Mouse (Mus musculus): ENCODE data around the gene Zfp688. TPM values are rescaled to one million over a fixed set of nuclear protein-coding genes. Genes with fewer than 3 reads are reported as not detected.
"Not testable (repeated sequence)": the region's sequence is repeated elsewhere in the genome, so short reads cannot be mapped to it uniquely, and the experiment has no call there.

Gene Zfp688
- total RNA-seq, 1 experiment from 2014 or later = 13.3 TPM

DNA sequence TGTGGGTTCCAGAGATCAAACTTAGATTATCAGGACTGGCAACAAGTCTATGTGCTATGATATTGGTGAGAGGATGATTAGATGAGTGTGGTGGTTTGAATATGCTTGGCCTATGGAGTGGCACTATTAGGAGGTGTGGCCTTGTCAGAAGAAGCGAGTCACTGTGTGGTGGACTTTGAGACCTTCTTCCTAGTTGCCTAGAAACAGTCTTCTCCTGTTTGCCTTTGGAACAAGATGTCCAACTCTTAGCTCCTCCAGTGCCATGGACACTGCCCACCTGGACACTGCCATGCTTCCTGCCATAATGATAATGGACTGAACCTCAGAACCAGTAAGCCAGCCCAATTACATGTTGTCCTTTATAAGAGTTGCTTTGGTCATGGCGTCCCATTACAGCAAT lies 4.0 kb upstream of the Zfp688 start:
- no peak for ATAC-seq (replicated peaks; ENCODE audit: insufficient number of reproducible peaks, low FRiP score, low TSS enrichment, poor library complexity, severe bottlenecking)

DNA sequence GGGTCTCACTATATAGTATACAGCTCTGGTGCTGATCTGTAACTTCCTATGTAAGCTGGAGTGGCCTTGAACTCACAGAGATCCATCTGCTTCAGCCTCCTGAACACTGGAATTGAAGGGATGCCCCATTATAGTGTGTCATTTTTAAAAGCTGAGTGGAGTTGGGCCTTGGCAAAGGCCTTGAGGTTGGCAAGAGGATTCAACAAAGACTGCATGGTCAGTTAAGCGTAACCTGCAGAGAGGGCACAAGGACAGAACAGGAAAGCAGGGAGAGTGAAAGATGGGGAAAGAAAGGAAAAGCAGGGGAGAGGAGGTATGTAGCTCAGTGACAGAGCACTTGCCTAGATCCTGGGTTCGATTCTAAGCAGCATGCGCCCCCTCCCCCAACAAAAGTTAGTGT lies 3.4 kb upstream of the Zfp688 start:
- no peak for ATAC-seq (replicated peaks; ENCODE audit: insufficient number of reproducible peaks, low FRiP score, low TSS enrichment, poor library complexity, severe bottlenecking)

DNA sequence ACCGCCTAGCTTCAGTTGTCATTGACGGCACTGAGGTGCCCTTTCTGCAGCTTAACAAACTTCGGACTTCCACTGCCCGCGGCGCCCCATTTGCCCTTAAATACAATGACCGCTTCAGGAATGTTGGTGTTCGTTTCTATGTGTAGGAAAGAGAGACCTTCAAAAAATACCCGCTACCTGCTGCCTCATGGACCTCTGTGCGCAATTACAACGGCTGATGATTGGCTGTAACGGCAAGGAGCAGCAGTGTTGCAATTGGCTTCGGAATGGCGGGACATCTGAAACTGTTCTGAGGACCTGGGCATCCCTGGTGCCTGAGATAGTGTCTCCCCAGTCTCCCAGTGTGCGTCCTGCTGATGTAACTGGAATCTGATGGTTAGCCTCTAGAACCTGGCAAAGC lies 379 bp upstream of the Zfp688 start:
- 0 out of 2 replicates have a peak, but pooled peaks have one; percentile 20 for ATAC-seq (replicated peaks; ENCODE audit: insufficient number of reproducible peaks, low FRiP score, low TSS enrichment, poor library complexity, severe bottlenecking)

DNA sequence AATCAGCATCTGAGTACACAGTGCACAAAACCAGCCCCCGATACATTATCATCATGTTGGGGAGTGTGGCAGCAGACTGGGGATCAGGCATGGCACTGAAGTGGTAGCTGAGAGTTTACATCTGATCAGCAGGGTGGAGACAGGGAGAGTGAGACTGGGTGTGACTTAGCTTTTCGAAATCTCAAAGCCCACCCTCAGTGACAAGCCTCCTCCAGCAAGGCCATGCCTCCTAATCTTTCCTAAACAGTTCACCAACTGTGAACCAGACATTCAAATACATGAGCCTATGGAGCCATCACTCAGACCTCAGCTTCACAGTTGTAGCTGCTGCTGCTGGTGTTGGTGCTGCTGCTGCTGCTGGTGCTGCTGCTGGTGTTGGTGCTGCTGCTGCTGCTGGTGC lies 10.4 kb downstream of the Zfp688 start:
- no peak for ATAC-seq (replicated peaks; ENCODE audit: insufficient number of reproducible peaks, low FRiP score, low TSS enrichment, poor library complexity, severe bottlenecking)

DNA sequence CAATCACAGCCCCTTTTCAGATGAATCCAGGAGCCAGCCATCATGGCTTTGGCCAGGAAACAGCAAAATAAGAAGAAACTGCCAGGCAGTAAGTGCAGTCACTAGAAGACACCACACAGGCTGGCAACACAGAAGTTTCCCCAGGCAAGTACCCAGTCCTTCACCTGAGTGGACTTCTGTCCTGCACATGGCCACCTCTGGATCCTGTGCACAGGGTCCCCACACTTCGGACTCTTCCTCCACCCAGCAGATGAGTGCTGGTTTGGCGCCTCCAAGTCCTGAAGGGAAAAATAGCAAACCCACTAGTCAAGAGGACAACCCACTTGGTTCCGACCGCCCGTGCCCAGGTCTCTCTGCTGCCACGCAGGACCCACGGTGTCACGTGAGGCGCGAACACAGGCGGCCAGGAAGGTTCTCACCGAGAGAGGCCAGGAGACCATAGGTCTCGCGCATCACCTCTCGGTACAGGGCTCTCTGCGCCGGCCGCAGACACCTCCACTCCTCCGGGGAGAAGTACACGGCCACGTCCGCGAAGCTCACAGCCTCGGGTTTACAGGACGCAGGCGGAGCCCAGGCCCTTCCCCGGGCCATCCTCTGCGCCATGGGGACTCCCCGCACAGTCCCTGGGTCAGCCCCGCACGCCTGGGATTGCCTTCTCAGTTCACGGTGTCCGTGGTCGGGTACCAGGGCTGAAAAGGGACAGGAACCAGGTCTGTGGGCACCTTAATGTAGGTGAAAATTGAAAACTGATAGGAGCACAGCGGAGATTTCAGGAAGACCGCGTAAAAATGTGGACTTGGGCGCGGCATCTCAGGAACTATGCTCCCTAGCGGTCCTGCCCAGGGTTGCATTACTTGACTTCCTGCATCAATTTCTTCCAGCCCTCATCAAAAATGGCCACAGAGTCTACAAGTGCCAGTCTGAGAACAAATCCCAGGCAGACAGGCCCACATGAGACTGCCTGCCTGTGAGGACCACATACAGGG lies 15.6 kb downstream of the Zfp688 start, which contains the start of gene Zfp764:
Gene Zfp764 (minus strand): TSS at position 821 of the 986 bp plus-strand sequence.
- ATAC-seq (replicated peaks; ENCODE audit: insufficient number of reproducible peaks, low FRiP score, low TSS enrichment, poor library complexity, severe bottlenecking) = peak; percentile 94

DNA sequence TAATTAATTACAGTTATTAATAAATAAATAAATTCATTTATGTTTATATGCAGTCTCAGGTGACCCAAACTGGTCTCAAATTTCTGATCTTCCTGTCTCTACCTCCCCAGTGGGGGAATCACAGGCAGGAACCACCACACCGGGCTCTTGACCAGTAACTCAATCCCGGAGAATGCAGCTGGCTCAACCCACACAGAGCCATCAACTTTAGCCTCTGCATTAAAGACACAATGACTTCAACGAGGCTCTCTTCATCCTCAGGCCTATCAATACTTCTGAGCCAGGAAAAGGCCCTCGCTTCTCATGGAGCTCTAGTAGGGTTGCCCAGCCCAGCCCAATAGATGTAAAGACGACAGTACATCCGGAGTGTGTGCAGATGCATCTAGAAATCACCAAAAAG lies 17.8 kb downstream of the Zfp688 start:
- not testable (repeated sequence) for ATAC-seq (replicated peaks; ENCODE audit: insufficient number of reproducible peaks, low FRiP score, low TSS enrichment, poor library complexity, severe bottlenecking)

DNA sequence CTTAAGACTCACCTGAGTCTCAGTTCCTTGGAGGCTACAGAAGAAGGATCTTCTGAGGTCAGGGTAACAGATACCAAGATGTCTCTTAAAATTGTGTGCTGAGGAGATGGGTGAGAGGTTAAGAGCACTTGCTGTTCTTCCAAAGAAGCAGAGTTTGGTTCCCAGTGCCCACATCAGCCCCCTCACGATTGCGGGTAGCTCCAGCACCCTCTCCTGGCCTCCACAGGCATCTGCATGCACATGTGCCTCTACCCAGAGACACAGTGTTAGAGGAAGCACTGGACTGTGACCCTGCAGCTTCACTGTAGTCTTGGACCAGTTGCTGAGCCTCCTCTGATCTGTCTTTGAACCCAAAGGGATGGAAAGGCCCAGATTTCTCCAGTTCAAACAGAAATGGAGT lies 18.9 kb downstream of the Zfp688 start:
- no peak for ATAC-seq (replicated peaks; ENCODE audit: insufficient number of reproducible peaks, low FRiP score, low TSS enrichment, poor library complexity, severe bottlenecking)

DNA sequence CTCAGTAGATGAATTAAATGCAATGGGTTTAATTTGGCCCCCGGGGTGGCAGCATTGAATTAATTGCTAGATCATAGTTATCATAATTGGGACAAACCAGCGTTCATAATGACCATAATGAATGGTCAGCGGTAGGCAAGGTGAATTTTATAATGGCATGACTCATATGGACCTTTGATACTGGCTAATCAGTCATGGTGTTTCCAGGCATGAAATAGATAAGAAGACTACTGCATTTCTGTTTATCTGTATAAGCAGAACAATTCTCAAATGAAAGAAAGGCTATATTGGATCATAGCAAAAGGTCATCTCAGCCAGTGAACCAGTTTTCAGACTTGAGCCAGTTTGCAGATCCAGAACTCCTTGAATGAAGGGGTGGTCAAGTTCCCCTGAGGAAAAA lies 21.5 kb downstream of the Zfp688 start:
- no peak for ATAC-seq (replicated peaks; ENCODE audit: insufficient number of reproducible peaks, low FRiP score, low TSS enrichment, poor library complexity, severe bottlenecking)

DNA sequence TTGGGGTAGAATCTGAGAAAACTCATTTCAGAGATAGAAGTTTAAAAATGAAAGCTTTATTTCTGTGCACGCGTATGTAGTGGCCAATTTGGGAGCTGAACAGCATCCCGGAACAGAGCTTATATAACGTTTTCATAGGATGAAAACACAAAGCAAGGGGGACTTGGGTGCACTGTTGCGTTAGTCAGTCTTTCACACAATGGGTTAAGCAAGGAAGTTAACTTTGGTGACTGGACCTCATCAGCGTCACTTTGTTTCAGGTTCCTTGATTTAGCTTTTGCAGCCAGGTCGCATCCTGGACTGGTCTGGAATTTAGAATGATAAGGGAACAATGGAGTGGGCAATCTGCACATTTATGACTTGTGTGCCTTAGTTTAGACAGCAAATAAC lies 27.9 kb downstream of the Zfp688 start:
- ATAC-seq (replicated peaks; ENCODE audit: insufficient number of reproducible peaks, low FRiP score, low TSS enrichment, poor library complexity, severe bottlenecking) = no peak

DNA sequence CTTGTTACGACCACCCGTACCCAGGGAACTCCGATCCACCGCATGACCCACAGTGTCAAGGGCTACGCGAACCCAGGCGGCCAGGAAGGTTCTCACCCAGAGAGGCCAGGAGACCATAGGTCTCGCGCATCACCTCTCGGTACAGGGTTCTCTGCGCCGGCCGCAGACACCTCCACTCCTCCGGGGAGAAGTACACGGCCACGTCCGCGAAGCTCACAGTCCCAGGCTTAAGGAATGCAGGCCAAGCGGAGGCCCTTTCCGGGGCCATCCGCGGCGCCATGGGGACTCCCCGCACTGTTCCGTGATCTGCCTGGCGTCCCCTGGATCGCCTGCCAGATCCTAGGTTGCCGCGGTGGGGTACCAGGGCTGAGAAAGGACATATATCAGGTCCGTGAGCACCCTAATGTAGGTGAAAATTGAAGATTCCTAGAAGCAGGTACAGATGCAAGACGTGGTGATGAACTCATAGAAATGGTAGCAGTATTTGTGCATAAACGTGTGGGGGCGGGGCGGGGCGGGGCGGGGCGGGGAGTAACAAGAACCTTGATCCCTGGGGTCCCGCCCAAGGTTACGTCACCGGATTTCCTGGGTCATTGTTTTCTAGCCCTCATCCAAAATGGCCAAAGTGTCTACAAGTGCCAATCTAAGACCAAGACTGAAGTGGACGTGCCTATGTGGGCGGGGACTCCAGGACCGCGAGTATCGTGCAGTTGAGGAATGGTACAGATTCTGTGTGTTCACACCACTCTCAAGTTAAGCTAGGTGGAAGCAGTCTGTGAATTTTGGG lies 28.5 kb downstream of the Zfp688 start, which contains the start of gene E430018J23Rik:
Gene E430018J23Rik (minus strand): TSS at position 473 of the 787 bp plus-strand sequence.
- ATAC-seq (replicated peaks; ENCODE audit: insufficient number of reproducible peaks, low FRiP score, low TSS enrichment, poor library complexity, severe bottlenecking) = peak; percentile 99

DNA sequence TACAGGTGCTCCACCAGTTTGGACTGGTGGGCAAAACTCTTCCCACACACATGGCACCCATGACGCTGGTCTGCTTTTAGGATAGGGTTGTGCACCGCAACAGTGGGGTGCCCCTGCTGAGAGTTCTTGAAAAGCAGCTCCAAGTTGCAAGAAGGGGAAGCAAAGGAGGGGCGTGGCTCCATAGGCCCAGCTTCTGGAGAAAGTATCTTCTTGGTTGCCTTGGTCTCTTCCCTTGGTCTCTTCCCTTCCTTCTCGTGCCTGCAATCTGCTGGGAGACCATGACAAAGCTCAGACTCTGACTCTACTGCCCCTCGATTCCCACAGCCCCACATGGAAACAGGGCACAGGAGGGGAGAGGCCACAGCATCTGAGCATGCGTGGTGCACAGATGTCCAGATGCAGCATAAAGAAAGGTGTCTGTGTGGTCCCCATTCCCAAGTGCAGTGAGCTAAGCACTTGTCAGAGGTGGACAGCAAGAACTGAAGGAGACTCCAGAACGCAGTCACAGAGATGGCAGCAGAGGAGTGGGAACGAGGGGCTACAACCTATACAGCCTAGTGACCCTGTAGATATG lies 29.5 kb downstream of the Zfp688 start:
- ATAC-seq (replicated peaks; ENCODE audit: insufficient number of reproducible peaks, low FRiP score, low TSS enrichment, poor library complexity, severe bottlenecking) = peak; percentile 33; the same call in 1 of the 2 replicates

DNA sequence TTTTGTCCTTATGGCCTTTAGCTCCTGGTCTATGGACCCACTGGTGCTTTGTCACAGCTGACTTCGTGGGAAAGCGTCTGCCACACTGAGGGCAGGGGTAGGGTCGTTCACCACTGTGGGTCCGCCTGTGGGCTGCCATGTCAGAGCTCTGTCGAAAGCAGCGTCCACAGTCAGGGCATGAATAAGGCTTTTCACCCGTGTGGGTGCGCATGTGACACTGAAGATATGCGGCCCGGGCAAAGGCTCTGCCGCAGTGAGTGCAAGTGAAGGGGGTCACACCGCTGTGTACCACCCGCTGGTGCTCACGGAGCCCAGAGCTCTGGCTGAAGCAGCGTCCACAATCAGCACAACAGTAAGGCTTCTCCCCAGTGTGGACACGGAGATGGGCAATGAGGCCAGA lies 30.3 kb downstream of the Zfp688 start:
- no peak for ATAC-seq (replicated peaks; ENCODE audit: insufficient number of reproducible peaks, low FRiP score, low TSS enrichment, poor library complexity, severe bottlenecking)

DNA sequence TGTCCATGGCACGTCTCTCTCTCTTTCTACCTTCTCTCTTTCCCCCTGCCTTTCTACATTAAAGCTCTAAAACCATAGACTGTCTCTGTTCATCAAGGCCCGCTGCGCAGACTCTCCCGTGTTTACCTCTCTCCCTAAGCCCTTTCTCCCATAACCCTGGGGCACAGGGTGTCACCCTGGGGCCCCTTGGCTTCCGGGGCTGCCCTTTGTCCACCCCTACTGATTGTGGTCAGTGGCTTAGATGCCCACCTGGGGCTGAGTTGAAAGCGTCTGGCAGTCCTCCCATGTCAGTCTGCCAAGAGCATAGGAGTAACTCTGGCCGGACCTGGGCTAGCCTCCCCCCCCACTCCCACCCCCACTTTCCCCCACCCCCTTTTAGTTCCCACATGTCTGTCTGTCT lies 31.6 kb downstream of the Zfp688 start:
- no peak for ATAC-seq (replicated peaks; ENCODE audit: insufficient number of reproducible peaks, low FRiP score, low TSS enrichment, poor library complexity, severe bottlenecking)

DNA sequence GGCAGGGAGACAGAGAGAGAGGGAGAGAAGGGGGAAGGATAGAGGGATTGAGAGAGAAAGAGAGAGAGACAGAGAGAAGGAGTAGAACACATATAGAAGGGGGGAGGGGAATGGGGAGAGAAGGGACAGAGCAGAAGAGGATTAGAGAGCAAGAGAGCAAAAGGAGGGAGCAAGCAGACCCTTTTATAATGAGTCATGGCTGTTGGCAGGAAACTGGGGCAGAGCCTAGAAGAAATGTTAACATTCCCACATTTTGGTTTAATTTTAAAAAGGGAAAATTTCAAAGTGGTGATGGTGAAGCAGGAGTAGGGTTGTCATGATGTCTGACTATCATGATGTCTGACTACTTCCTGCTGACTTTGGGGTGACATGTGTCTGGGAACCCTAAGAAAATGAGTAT lies 33.7 kb downstream of the Zfp688 start:
- ATAC-seq (replicated peaks; ENCODE audit: insufficient number of reproducible peaks, low FRiP score, low TSS enrichment, poor library complexity, severe bottlenecking) = not testable (repeated sequence)

DNA sequence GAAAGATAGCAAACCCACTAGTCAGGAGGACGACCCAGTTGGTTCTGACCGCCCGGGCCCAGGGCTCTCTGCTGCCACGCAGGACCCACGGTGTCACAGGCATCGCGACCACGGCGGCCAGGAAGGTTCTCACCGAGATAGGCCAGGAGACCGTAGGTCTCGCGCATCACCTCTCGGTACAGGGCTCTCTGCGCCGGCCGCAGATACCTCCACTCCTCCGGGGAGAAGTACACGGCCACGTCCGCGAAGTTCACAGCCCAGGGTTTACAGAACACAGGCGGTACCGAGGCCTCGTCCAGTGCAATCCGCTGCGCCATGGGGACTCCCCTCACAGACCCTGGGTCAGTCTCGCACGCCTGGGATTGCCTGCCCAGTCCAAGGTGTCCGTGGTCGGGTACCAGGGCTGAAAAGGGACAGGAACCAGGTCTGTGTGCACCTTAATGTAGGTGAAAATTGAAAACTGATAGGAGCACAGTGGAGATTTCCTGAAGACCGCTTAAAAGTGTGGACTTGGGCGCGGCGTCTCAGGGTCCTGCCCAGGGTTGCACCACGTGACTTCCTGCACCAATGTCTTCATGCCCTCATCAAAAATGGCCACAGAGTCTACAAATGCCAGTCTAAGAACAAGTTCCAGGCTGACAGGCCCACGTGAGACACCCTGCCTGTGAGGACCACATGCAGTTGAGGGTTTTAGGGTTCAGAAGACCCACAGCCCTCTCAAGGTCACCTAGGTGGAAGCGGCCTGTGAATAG lies 35.1 kb downstream of the Zfp688 start, which contains the start of gene 9130019O22Rik:
Gene 9130019O22Rik (minus strand): TSS at position 526 of the 752 bp plus-strand sequence.
- peak; percentile 90 for ATAC-seq (replicated peaks; ENCODE audit: insufficient number of reproducible peaks, low FRiP score, low TSS enrichment, poor library complexity, severe bottlenecking)

DNA sequence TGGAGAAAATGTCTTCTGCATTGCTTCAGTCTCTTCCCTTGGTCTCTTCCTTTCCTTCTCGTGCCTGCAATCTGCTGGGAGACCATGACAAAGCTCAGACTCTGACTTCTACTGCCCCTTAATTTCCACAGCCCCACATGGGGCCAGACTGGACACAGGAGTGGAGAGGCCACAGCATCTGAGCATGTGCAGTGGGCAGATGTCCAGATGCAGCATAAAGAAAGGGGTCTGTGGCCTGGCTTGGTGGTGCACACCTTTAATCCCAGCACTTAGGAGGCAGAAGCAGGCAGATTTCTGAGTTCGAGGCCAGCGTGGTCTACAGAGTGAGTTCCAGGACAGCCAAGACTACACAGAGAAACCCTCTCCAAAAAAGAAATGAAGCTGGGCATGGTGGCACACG lies 36.3 kb downstream of the Zfp688 start:
- ATAC-seq (replicated peaks; ENCODE audit: insufficient number of reproducible peaks, low FRiP score, low TSS enrichment, poor library complexity, severe bottlenecking) = not testable (repeated sequence)

DNA sequence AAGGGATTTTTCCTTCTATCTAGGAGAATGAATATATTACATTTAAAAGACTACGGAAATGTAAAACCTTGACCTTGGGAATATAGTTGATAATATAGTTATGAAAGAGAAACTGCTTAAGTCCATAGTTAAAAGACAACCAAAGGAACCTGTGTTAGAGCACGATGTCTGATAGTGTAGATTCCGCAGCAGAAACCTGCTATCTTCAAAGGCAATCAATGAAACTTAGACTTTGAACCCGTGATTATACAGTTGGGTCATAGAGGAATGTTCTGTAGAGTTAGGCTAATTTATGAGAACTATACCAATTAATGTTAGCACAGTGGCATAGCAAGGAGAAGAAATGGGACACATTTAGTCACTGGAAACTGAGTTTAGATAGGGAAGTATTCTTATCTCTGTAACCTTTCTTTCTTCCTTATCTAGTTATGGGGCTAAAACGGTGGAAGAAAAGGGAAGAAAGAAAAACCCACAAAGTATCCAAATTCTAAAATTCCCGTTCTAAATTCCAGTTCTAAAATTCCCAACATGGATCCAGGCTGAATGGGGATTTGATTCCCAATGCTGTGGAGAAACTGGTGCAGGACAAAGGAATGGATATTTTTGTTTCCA lies 43.5 kb downstream of the Zfp688 start:
- no peak for ATAC-seq (replicated peaks; ENCODE audit: insufficient number of reproducible peaks, low FRiP score, low TSS enrichment, poor library complexity, severe bottlenecking)
